ENCODE assay signal across 8 mouse cellular contexts in genomic region chr8:60982701-60983687, GRCm38 (mm10). TPM values are rescaled to one million over a fixed set of nuclear protein-coding genes. Genes with fewer than 3 reads are reported as not detected.
DNase-seq lines count a peak whose midpoint lies in the region; ATAC-seq lines count a peak whose summit lies in the region.

Gene Clcn3, minus strand, starts transcription at chr8:60983300.

- DNase-seq in CD4-positive, CD25-positive, alpha-beta regulatory T cell, adult 2 months (ENCODE audit: low read depth, low spot score): peak; percentile 99
- DNase-seq in fat pad, adult 2 months (ENCODE audit: extremely low read depth, low read depth, low spot score): peak; percentile 76
- DNase-seq in kidney, postnatal 10 days: peak; percentile 99
- DNase-seq in natural killer cell, adult 2 months (ENCODE audit: low spot score in 2 of 2): peak; percentile 96 to 98

- no peaks in the 10 kb centered on the region for H3K27me3 ChIP-seq in heart, embryonic 13.5 days (replicated peaks)
- H3K27me3 ChIP-seq in liver, embryonic 12.5 days (replicated peaks): no peaks in the 10 kb centered on the region
- no peaks in the 10 kb centered on the region for H3K27me3 ChIP-seq in stomach, embryonic 15.5 days (replicated peaks)

- ATAC-seq in heart, embryonic 13.5 days (ENCODE audit: extremely low read depth, insufficient number of reproducible peaks, low FRiP score, low TSS enrichment): peak; percentile 100
- ATAC-seq in liver, embryonic 12.5 days: peak; percentile 99
- ATAC-seq in stomach, embryonic 15.5 days (ENCODE audit: insufficient read depth, low FRiP score, low read depth): peak; percentile 100

- no peaks in the 10 kb centered on the region for H3K4me1 ChIP-seq in brown adipose tissue, adult 24 weeks (ENCODE audit: control insufficient read depth, insufficient read depth, insufficient read length, low read length)
- H3K4me1 ChIP-seq in heart, embryonic 13.5 days: peaks cover 27% of the 10 kb centered on the region
- H3K4me1 ChIP-seq in liver, embryonic 12.5 days: peaks cover 40% of the 10 kb centered on the region
- no peaks in the 10 kb centered on the region for H3K4me1 ChIP-seq in stomach, embryonic 15.5 days

- H3K9ac ChIP-seq in heart, embryonic 13.5 days: peak within 1 kb of the TSS; percentile 89
- H3K9ac ChIP-seq in liver, embryonic 12.5 days: peak within 1 kb of the TSS; percentile 97
- peak within 1 kb of the TSS; percentile 84 for H3K9ac ChIP-seq in stomach, embryonic 15.5 days

- H3K27ac ChIP-seq in brown adipose tissue, adult 24 weeks (replicated peaks; ENCODE audit: low read depth, low read length): peak within 1 kb of the TSS; percentile 41; the same call in 1 of the 2 replicates
- H3K27ac ChIP-seq in heart, embryonic 13.5 days (replicated peaks): peak within 1 kb of the TSS; percentile 83
- H3K27ac ChIP-seq in liver, embryonic 12.5 days: peak within 1 kb of the TSS; percentile 98
- H3K27ac ChIP-seq in stomach, embryonic 15.5 days: peak within 1 kb of the TSS; percentile 90

- H3K36me3 ChIP-seq in heart, embryonic 13.5 days: no peaks in the 10 kb centered on the region
- H3K36me3 ChIP-seq in liver, embryonic 12.5 days: no peaks in the 10 kb centered on the region
- H3K36me3 ChIP-seq in stomach, embryonic 15.5 days: no peaks in the 10 kb centered on the region

- WGBS in heart, embryonic 13.5 days: under 1% methylated on average over 101 of the region's 101 CpGs
- WGBS in liver, embryonic 12.5 days (ENCODE audit: insufficient replicate concordance): under 1% methylated on average over 101 of the region's 101 CpGs
- WGBS in stomach, embryonic 15.5 days: under 1% methylated on average over 101 of the region's 101 CpGs

- H3K4me3 ChIP-seq in brown adipose tissue, adult 24 weeks (ENCODE audit: insufficient read depth, low read depth, low read length): peak within 1 kb of the TSS; percentile 91
- peak within 1 kb of the TSS; percentile 76 for H3K4me3 ChIP-seq in heart, embryonic 13.5 days
- peak within 1 kb of the TSS; percentile 94 for H3K4me3 ChIP-seq in liver, embryonic 12.5 days
- peak within 1 kb of the TSS; percentile 87 for H3K4me3 ChIP-seq in stomach, embryonic 15.5 days (replicated peaks)

- H3K4me2 ChIP-seq in heart, embryonic 13.5 days: peak within 1 kb of the TSS; percentile 94
- peak within 1 kb of the TSS; percentile 85 for H3K4me2 ChIP-seq in liver, embryonic 12.5 days
- H3K4me2 ChIP-seq in stomach, embryonic 15.5 days: peak within 1 kb of the TSS; percentile 85

- no peaks in the 10 kb centered on the region for H3K9me3 ChIP-seq in heart, embryonic 13.5 days
- no peaks in the 10 kb centered on the region for H3K9me3 ChIP-seq in liver, embryonic 12.5 days (replicated peaks)
- no peaks in the 10 kb centered on the region for H3K9me3 ChIP-seq in stomach, embryonic 15.5 days

RNA-seq across cellular contexts. Expression of gene Clcn3, which starts in this region (rescaled TPM):
- 16.3 and 22.0 TPM in 2 replicates for polyA plus RNA-seq in brown adipose tissue, adult 24 weeks (2012; ENCODE audit: insufficient read depth, insufficient read length, missing spikeins)
- polyA plus RNA-seq in heart, embryonic 13.5 days (2015; fragmentation: Nextera tagmentation; extraction: Ambion mirVana): 19.6 and 21.2 TPM in 2 replicates
- polyA plus RNA-seq in liver, embryonic 12.5 days (2016; fragmentation: Nextera tagmentation; extraction: Ambion mirVana): 43.8 and 44.9 TPM in 2 replicates
- 28.3 and 29.2 TPM in 2 replicates for polyA plus RNA-seq in stomach, embryonic 15.5 days (2015; fragmentation: Nextera tagmentation; extraction: Ambion mirVana)

Comparison
In these comparisons a context has a peak if more than half of its experiments do, and no peak if none do; other contexts are left out.
1. Peak in every context shown above with its lines: DNase-seq, ATAC-seq, H3K4me3 ChIP-seq and H3K27ac ChIP-seq.
2. H3K27ac ChIP-seq: peak in every context shown above with its lines; median percentile 98 in liver, embryonic 12.5 days; 90 in stomach, embryonic 15.5 days; 83 in heart, embryonic 13.5 days; 41 in brown adipose tissue, adult 24 weeks.